Mouse (Mus musculus) liver, embryonic 15.5 days (tissue): Measurements from ENCODE around the gene Tmem74b. TPM values are rescaled to one million over a fixed set of nuclear protein-coding genes. Genes with fewer than 3 reads are reported as not detected.

Experiments used
- ATAC-seq: fragments of 200-750 bp; cut with Nextera tagmentation; 2 replicates; pipeline ENCODE4 v1.8.0; 2017; ENCODE audit warnings: moderate number of reproducible peaks, mild to moderate bottlenecking, moderate library complexity; ENCODE audit not compliant: insufficient read depth
- H3K27ac ChIP-seq: fragments of 300-500 bp; sonication (generic); replicated peaks from 2 replicates; pipeline ENCODE4 v1.5.1; 2015; ENCODE audit warnings: mild to moderate bottlenecking, inconsistent platforms
- H3K27me3 ChIP-seq: fragments of 300-500 bp; sonication (generic); 2 replicates; pipeline ENCODE4 v1.6.1; 2015; ENCODE audit warnings: mild to moderate bottlenecking, inconsistent platforms
- H3K36me3 ChIP-seq: fragments of 300-500 bp; sonication (generic); replicated peaks from 2 replicates; pipeline ENCODE4 v1.6.1; 2015; ENCODE audit warnings: moderate library complexity, mild to moderate bottlenecking, inconsistent platforms
- H3K4me1 ChIP-seq: fragments of 300-500 bp; sonication (generic); replicated peaks from 2 replicates; pipeline ENCODE4 v1.6.1; 2015; ENCODE audit warnings: inconsistent platforms
- H3K4me2 ChIP-seq: fragments of 300-500 bp; sonication (generic); 2 replicates; pipeline ENCODE4 v1.6.1; 2015; ENCODE audit warnings: moderate library complexity, mild to moderate bottlenecking, inconsistent platforms
- H3K4me3 ChIP-seq: fragments of 300-500 bp; sonication (generic); replicated peaks from 2 replicates; pipeline ENCODE4 v1.5.1; 2015; ENCODE audit warnings: mild to moderate bottlenecking, inconsistent platforms
- H3K9ac ChIP-seq: fragments of 300-500 bp; sonication (generic); 2 replicates; pipeline ENCODE4 v1.6.1; 2015; ENCODE audit warnings: moderate library complexity, mild to moderate bottlenecking, inconsistent platforms
- H3K9me3 ChIP-seq: fragments of 300-500 bp; sonication (generic); replicated peaks from 2 replicates; pipeline ENCODE4 v1.6.1; 2016; ENCODE audit warnings: inconsistent platforms
- WGBS: fragments of 180-500 bp; shearing (Covaris S2); methylation state at CpG from one replicate; pipeline ENCODE4 v1.1.7; 2015; ENCODE audit warnings: mixed read lengths; ENCODE audit not compliant: insufficient replicate concordance; 5-methylcytosine and 5-hydroxymethylcytosine counted together
- polyA plus RNA-seq: library from polyadenylated mRNA; unstranded; fragments of >200 nt; fragmentation: Nextera tagmentation; extraction: Ambion mirVana; gene quantifications from 2 replicates; pipeline ENCODE4 v1.2.1, GENCODE M21; 2015

Gene Tmem74b
- polyA plus RNA-seq, 1 experiment from 2014 or later, result 0.06 TPM

- Histone ChIP-seq H3K27me3 (no peaks in the 10 kb centered on the region), H3K4me2 (no peak overlapping the region), H3K4me3 (no peak overlapping the region), H3K9me3 (no peaks in the 10 kb centered on the region), H3K27ac (no peak overlapping the region), H3K36me3 (peaks cover 28% of the 10 kb centered on the region), H3K9ac (no peak overlapping the region), H3K4me1 (no peaks in the 10 kb centered on the region)
- no peak for ATAC-seq
- WGBS, result 23% methylated on average over 3 of the region's 3 CpGs
Measured at GRCm38 (mm10) chr2:151712647-151713046, 10.8 kb downstream of the Tmem74b start.

GRCm38 (mm10) chr2:151715526-151715925 is 13.7 kb downstream of the Tmem74b start:
- Histone ChIP-seq H3K9ac (no peak overlapping the region), H3K4me2 (no peak overlapping the region), H3K36me3 (peaks cover 57% of the 10 kb centered on the region), H3K4me1 (no peaks in the 10 kb centered on the region), H3K27ac (no peak overlapping the region), H3K9me3 (no peaks in the 10 kb centered on the region), H3K27me3 (no peaks in the 10 kb centered on the region), H3K4me3 (no peak overlapping the region)
- WGBS, result 82% methylated on average over 4 of the region's 4 CpGs
- ATAC-seq, result no peak

GRCm38 (mm10) chr2:151716318-151717055 is 14.7 kb downstream of the Tmem74b start:
- Histone ChIP-seq H3K27ac (no peak overlapping the region), H3K4me1 (no peaks in the 10 kb centered on the region), H3K36me3 (peaks cover 66% of the 10 kb centered on the region), H3K27me3 (no peaks in the 10 kb centered on the region), H3K9ac (no peak overlapping the region), H3K4me3 (no peak overlapping the region), H3K9me3 (no peaks in the 10 kb centered on the region), H3K4me2 (no peak overlapping the region)
- no peak for ATAC-seq
- 88% methylated on average over 2 of the region's 2 CpGs for WGBS

GRCm38 (mm10) chr2:151724094-151724493 is 22.3 kb downstream of the Tmem74b start:
- Histone ChIP-seq H3K9ac (no peak overlapping the region), H3K27me3 (no peaks in the 10 kb centered on the region), H3K9me3 (no peaks in the 10 kb centered on the region), H3K27ac (no peak overlapping the region), H3K4me1 (peaks cover 17% of the 10 kb centered on the region), H3K36me3 (peaks cover 95% of the 10 kb centered on the region), H3K4me2 (no peak overlapping the region; the same call in 1 of the 2 replicates), H3K4me3 (no peak overlapping the region)
- peak; percentile 61 for ATAC-seq
- 52% methylated on average over 2 of the region's 2 CpGs for WGBS

- Histone ChIP-seq H3K4me2 (no peak overlapping the region), H3K36me3 (peaks cover 74% of the 10 kb centered on the region), H3K9ac (no peak overlapping the region), H3K27ac (no peak overlapping the region), H3K4me1 (peaks cover 29% of the 10 kb centered on the region), H3K4me3 (no peak overlapping the region), H3K9me3 (no peaks in the 10 kb centered on the region), H3K27me3 (no peaks in the 10 kb centered on the region)
- ATAC-seq, result no peak
- 76% methylated on average over 8 of the region's 8 CpGs for WGBS
Measured at GRCm38 (mm10) chr2:151733151-151733865, 31.5 kb downstream of the Tmem74b start.

GRCm38 (mm10) chr2:151735422-151735821 is 33.6 kb downstream of the Tmem74b start:
- H3K9me3 ChIP-seq, result no peaks in the 10 kb centered on the region
- H3K27me3 ChIP-seq, result no peaks in the 10 kb centered on the region
- no peak overlapping the region for H3K4me3 ChIP-seq
- H3K27ac ChIP-seq, result no peak overlapping the region
- ATAC-seq, result no peak
- peaks cover 53% of the 10 kb centered on the region for H3K36me3 ChIP-seq
- no peak overlapping the region for H3K4me2 ChIP-seq
- no peak overlapping the region for H3K9ac ChIP-seq
- 86% methylated on average over 6 of the region's 6 CpGs for WGBS
- H3K4me1 ChIP-seq, result peaks cover 50% of the 10 kb centered on the region

- Histone ChIP-seq H3K36me3 (peaks cover 29% of the 10 kb centered on the region), H3K4me2 (peak overlapping the region; percentile 76), H3K9ac (peak overlapping the region; percentile 93; the same call in 1 of the 2 replicates), H3K27ac (peak overlapping the region; percentile 94), H3K4me1 (peaks cover 75% of the 10 kb centered on the region), H3K9me3 (no peaks in the 10 kb centered on the region), H3K4me3 (peak overlapping the region; percentile 74), H3K27me3 (no peaks in the 10 kb centered on the region)
- 31% methylated on average over 4 of the region's 4 CpGs for WGBS
- no peak for ATAC-seq
Measured at GRCm38 (mm10) chr2:151738460-151738859, 36.7 kb downstream of the Tmem74b start.

- Histone ChIP-seq H3K9ac (peak overlapping the region; percentile 93), H3K9me3 (no peaks in the 10 kb centered on the region), H3K36me3 (peaks cover 23% of the 10 kb centered on the region), H3K4me1 (peaks cover 81% of the 10 kb centered on the region), H3K4me2 (peak overlapping the region; percentile 76), H3K27ac (peak overlapping the region; percentile 94), H3K4me3 (peak overlapping the region; percentile 74), H3K27me3 (no peaks in the 10 kb centered on the region)
- 57% methylated on average over 3 of the region's 3 CpGs for WGBS
- no peak for ATAC-seq
Measured at GRCm38 (mm10) chr2:151739081-151739480, 37.3 kb downstream of the Tmem74b start.

GRCm38 (mm10) chr2:151739505-151739904 is 37.7 kb downstream of the Tmem74b start:
- 39% methylated on average over 7 of the region's 7 CpGs for WGBS
- ATAC-seq, result peak; percentile 32; the same call in 1 of the 2 replicates
- H3K4me1 ChIP-seq, result peaks cover 85% of the 10 kb centered on the region
- peak overlapping the region; percentile 94 for H3K27ac ChIP-seq
- H3K4me3 ChIP-seq, result peak overlapping the region; percentile 74
- peak overlapping the region; percentile 76 for H3K4me2 ChIP-seq
- no peaks in the 10 kb centered on the region for H3K27me3 ChIP-seq
- no peaks in the 10 kb centered on the region for H3K9me3 ChIP-seq
- H3K36me3 ChIP-seq, result peaks cover 18% of the 10 kb centered on the region
- H3K9ac ChIP-seq, result peak overlapping the region; percentile 93

- peaks cover under 1% of the 10 kb centered on the region; the same call in 1 of the 2 replicates for H3K27me3 ChIP-seq
- H3K9ac ChIP-seq, result peak overlapping the region; percentile 93
- peak; percentile 70 for ATAC-seq
- H3K36me3 ChIP-seq, result peaks cover 4% of the 10 kb centered on the region; the same call in 1 of the 2 replicates
- H3K4me2 ChIP-seq, result peak overlapping the region; percentile 76
- peak overlapping the region; percentile 74 for H3K4me3 ChIP-seq
- whole genome bisulfite sequencing, result under 1% methylated on average over 61 of the region's 61 CpGs
- H3K27ac ChIP-seq, result peak overlapping the region; percentile 94
- peaks cover 81% of the 10 kb centered on the region for H3K4me1 ChIP-seq
- H3K9me3 ChIP-seq, result no peaks in the 10 kb centered on the region
Measured at GRCm38 (mm10) chr2:151740741-151741526, 39.1 kb downstream of the Tmem74b start.
